Mouse (Mus musculus): ENCODE measurements around the gene Brinp1. TPM values are rescaled to one million over a fixed set of nuclear protein-coding genes. Genes with fewer than 3 reads are reported as not detected.
"Not testable (repeated sequence)": the region's sequence is repeated elsewhere in the genome, so short reads cannot be mapped to it uniquely, and the experiment has no call there.

Brinp1 gene
- total RNA-seq, 2 experiments from 2014 or later, result 263 to 293 TPM

GRCm38 (mm10) chr4:68856868-68857267 lies 97.3 kb downstream of the Brinp1 start:
- intact Hi-C loops (cut with DNase I), result no loop called here
- no peak for DNase-seq (ENCODE audit: low spot score in 2 of 2)

- intact Hi-C loops (cut with DNase I), result loop anchor here (5.0 kb wide), 1 partner anchor 827 kb away; no protein-coding TSS in a partner anchor
- no peak for DNase-seq (ENCODE audit: low spot score in 2 of 2)
Observed at GRCm38 (mm10) chr4:68849671-68850070, 104.5 kb downstream of the Brinp1 start.

GRCm38 (mm10) chr4:68846976-68847375 lies 107.2 kb downstream of the Brinp1 start:
- no peak for DNase-seq (ENCODE audit: low spot score in 2 of 2)
- intact Hi-C loops (cut with DNase I), result loop anchor here (5.0 kb wide), 1 partner anchor 825 kb away; no protein-coding TSS in a partner anchor

GRCm38 (mm10) chr4:68845964-68846363 lies 108.2 kb downstream of the Brinp1 start:
- DNase-seq (ENCODE audit: low spot score in 2 of 2), result no peak
- intact Hi-C loops (cut with DNase I), result loop anchor here (5.0 kb wide), 1 partner anchor 824 kb away; no protein-coding TSS in a partner anchor

GRCm38 (mm10) chr4:68813997-68814396 lies 140.2 kb downstream of the Brinp1 start:
- intact Hi-C loops (cut with DNase I), result not testable (repeated sequence)

GRCm38 (mm10) chr4:68806502-68806901 lies 147.7 kb downstream of the Brinp1 start:
- DNase-seq (ENCODE audit: low spot score in 2 of 2), result no peak
- intact Hi-C loops (cut with DNase I), result no loop called here

More at GRCm38 (mm10) chr4:68813997-68814396, 140.2 kb downstream of the Brinp1 start:
- not testable (repeated sequence) for DNase-seq (ENCODE audit: low spot score in 2 of 2)

- DNase-seq (ENCODE audit: low spot score in 2 of 2), result peak in 1 of 2 experiments; percentile 26
- intact Hi-C loops (cut with DNase I), result no loop called here
Observed at GRCm38 (mm10) chr4:68801923-68802855, 152.0 kb downstream of the Brinp1 start.

- no peak for DNase-seq (ENCODE audit: low spot score in 2 of 2)
- intact Hi-C loops (cut with DNase I), result no loop called here
Observed at GRCm38 (mm10) chr4:68790003-68790402, 164.2 kb downstream of the Brinp1 start.

GRCm38 (mm10) chr4:68788477-68788999 lies 165.7 kb downstream of the Brinp1 start:
- no peak for DNase-seq (ENCODE audit: low spot score in 2 of 2)
- intact Hi-C loops (cut with DNase I), result no loop called here

- intact Hi-C loops (cut with DNase I), result no loop called here
- DNase-seq (ENCODE audit: low spot score in 2 of 2), result no peak
Observed at GRCm38 (mm10) chr4:68787642-68788041, 166.6 kb downstream of the Brinp1 start.

- intact Hi-C loops (cut with DNase I), result loop anchor here (10.0 kb wide), 1 partner anchor 177 kb away; no protein-coding TSS in a partner anchor
Observed at GRCm38 (mm10) chr4:68768256-68768655, 185.9 kb downstream of the Brinp1 start.

GRCm38 (mm10) chr4:68767393-68767792 lies 186.8 kb downstream of the Brinp1 start:
- DNase-seq (ENCODE audit: low spot score in 2 of 2), result no peak
- intact Hi-C loops (cut with DNase I), result loop anchor here (10.0 kb wide), 1 partner anchor 177 kb away; no protein-coding TSS in a partner anchor

More at GRCm38 (mm10) chr4:68768256-68768655, 185.9 kb downstream of the Brinp1 start:
- DNase-seq (ENCODE audit: low spot score in 2 of 2), result no peak

- intact Hi-C loops (cut with DNase I), result loop anchor here (10.0 kb wide), 1 partner anchor 179 kb away; no protein-coding TSS in a partner anchor
- peak; percentile 21 to 32 for DNase-seq (ENCODE audit: low spot score in 2 of 2)
Observed at GRCm38 (mm10) chr4:68765772-68766573, 188.2 kb downstream of the Brinp1 start.

- no peak for DNase-seq (ENCODE audit: low spot score in 2 of 2)
- intact Hi-C loops (cut with DNase I), result loop anchor here (10.0 kb wide), 1 partner anchor 180 kb away; no protein-coding TSS in a partner anchor
Observed at GRCm38 (mm10) chr4:68764937-68765336, 189.3 kb downstream of the Brinp1 start.

- DNase-seq (ENCODE audit: low spot score in 2 of 2), result no peak
- intact Hi-C loops (cut with DNase I), result no loop called here
Observed at GRCm38 (mm10) chr4:68720983-68721382, 233.2 kb downstream of the Brinp1 start.
